Mouse (Mus musculus): ENCODE data around the gene Sort1. TPM values are rescaled to one million over a fixed set of nuclear protein-coding genes. Genes with fewer than 3 reads are reported as not detected.

Sort1 gene
- polyA plus RNA-seq, 1 experiment from 2014 or later = 19.4 TPM

- no peak overlapping the region for H3K27ac ChIP-seq (ENCODE audit: low read depth, low read length)
- H3K36me3 ChIP-seq (ENCODE audit: control insufficient read depth, insufficient read depth, low read length) = no peaks in the 10 kb centered on the region; the same call in 1 of the 2 replicates
- 64% methylated on average over 3 of the region's 3 CpGs for WGBS
- ATAC-seq (ENCODE audit: low read depth) = no peak
- no peaks in the 10 kb centered on the region for H3K27me3 ChIP-seq (ENCODE audit: control insufficient read depth, insufficient read depth, low read length)
- no peak overlapping the region for H3K9ac ChIP-seq (replicated peaks; ENCODE audit: low read depth, low read length)
- no peak overlapping the region for H3K4me2 ChIP-seq (ENCODE audit: low read depth, low read length)
- H3K9me3 ChIP-seq (ENCODE audit: control insufficient read depth, low read length) = no peaks in the 10 kb centered on the region
- no peak overlapping the region for H3K4me3 ChIP-seq (ENCODE audit: low read depth, low read length)
- peaks cover 6% of the 10 kb centered on the region for H3K4me1 ChIP-seq (ENCODE audit: control insufficient read depth, insufficient read depth, low read length)
Measured at GRCm38 (mm10) chr3:108306387-108306786, 22.5 kb downstream of the Sort1 start.

- Histone ChIP-seq H3K4me2 (ENCODE audit: low read depth, low read length) (no peak overlapping the region), H3K4me1 (ENCODE audit: control insufficient read depth, insufficient read depth, low read length) (peaks cover 6% of the 10 kb centered on the region), H3K27ac (ENCODE audit: low read depth, low read length) (no peak overlapping the region), H3K9me3 (ENCODE audit: control insufficient read depth, low read length) (no peaks in the 10 kb centered on the region), H3K9ac (replicated peaks; ENCODE audit: low read depth, low read length) (no peak overlapping the region), H3K36me3 (ENCODE audit: control insufficient read depth, insufficient read depth, low read length) (peaks cover 3% of the 10 kb centered on the region; the same call in 1 of the 2 replicates), H3K27me3 (ENCODE audit: control insufficient read depth, insufficient read depth, low read length) (no peaks in the 10 kb centered on the region), H3K4me3 (ENCODE audit: low read depth, low read length) (no peak overlapping the region)
- 45% methylated on average over 6 of the region's 6 CpGs for WGBS
- no peak for ATAC-seq (ENCODE audit: low read depth)
Measured at GRCm38 (mm10) chr3:108307485-108307884, 23.6 kb downstream of the Sort1 start.

GRCm38 (mm10) chr3:108310921-108311341, 27.0 kb downstream of the Sort1 start:
- Histone ChIP-seq H3K9me3 (ENCODE audit: control insufficient read depth, low read length) (no peaks in the 10 kb centered on the region), H3K27me3 (ENCODE audit: control insufficient read depth, insufficient read depth, low read length) (no peaks in the 10 kb centered on the region), H3K4me1 (ENCODE audit: control insufficient read depth, insufficient read depth, low read length) (peaks cover 6% of the 10 kb centered on the region), H3K27ac (ENCODE audit: low read depth, low read length) (no peak overlapping the region), H3K4me2 (ENCODE audit: low read depth, low read length) (no peak overlapping the region), H3K36me3 (ENCODE audit: control insufficient read depth, insufficient read depth, low read length) (peaks cover 3% of the 10 kb centered on the region; the same call in 1 of the 2 replicates), H3K4me3 (ENCODE audit: low read depth, low read length) (no peak overlapping the region), H3K9ac (replicated peaks; ENCODE audit: low read depth, low read length) (no peak overlapping the region)
- no peak for ATAC-seq (ENCODE audit: low read depth)

GRCm38 (mm10) chr3:108311688-108312087, 27.8 kb downstream of the Sort1 start:
- Histone ChIP-seq H3K4me2 (ENCODE audit: low read depth, low read length) (no peak overlapping the region), H3K27me3 (ENCODE audit: control insufficient read depth, insufficient read depth, low read length) (no peaks in the 10 kb centered on the region), H3K27ac (ENCODE audit: low read depth, low read length) (no peak overlapping the region), H3K9ac (replicated peaks; ENCODE audit: low read depth, low read length) (no peak overlapping the region), H3K9me3 (ENCODE audit: control insufficient read depth, low read length) (no peaks in the 10 kb centered on the region), H3K4me1 (ENCODE audit: control insufficient read depth, insufficient read depth, low read length) (peaks cover 6% of the 10 kb centered on the region; the same call in 1 of the 2 replicates), H3K4me3 (ENCODE audit: low read depth, low read length) (no peak overlapping the region), H3K36me3 (ENCODE audit: control insufficient read depth, insufficient read depth, low read length) (peaks cover 3% of the 10 kb centered on the region; the same call in 1 of the 2 replicates)
- 88% methylated on average over 4 of the region's 4 CpGs for WGBS
- ATAC-seq (ENCODE audit: low read depth) = no peak

GRCm38 (mm10) chr3:108312414-108312813, 28.5 kb downstream of the Sort1 start:
- no peaks in the 10 kb centered on the region for H3K9me3 ChIP-seq (ENCODE audit: control insufficient read depth, low read length)
- no peak overlapping the region for H3K4me3 ChIP-seq (ENCODE audit: low read depth, low read length)
- H3K27ac ChIP-seq (ENCODE audit: low read depth, low read length) = no peak overlapping the region
- no peak for ATAC-seq (ENCODE audit: low read depth)
- no peaks in the 10 kb centered on the region for H3K27me3 ChIP-seq (ENCODE audit: control insufficient read depth, insufficient read depth, low read length)
- no peak overlapping the region for H3K9ac ChIP-seq (replicated peaks; ENCODE audit: low read depth, low read length)
- peaks cover 3% of the 10 kb centered on the region; the same call in 1 of the 2 replicates for H3K4me1 ChIP-seq (ENCODE audit: control insufficient read depth, insufficient read depth, low read length)
- H3K36me3 ChIP-seq (ENCODE audit: control insufficient read depth, insufficient read depth, low read length) = peaks cover 3% of the 10 kb centered on the region; the same call in 1 of the 2 replicates
- H3K4me2 ChIP-seq (ENCODE audit: low read depth, low read length) = no peak overlapping the region

GRCm38 (mm10) chr3:108313138-108313537, 29.3 kb downstream of the Sort1 start:
- WGBS = 90% methylated on average over 4 of the region's 4 CpGs
- ATAC-seq (ENCODE audit: low read depth) = no peak
- H3K27me3 ChIP-seq (ENCODE audit: control insufficient read depth, insufficient read depth, low read length) = no peaks in the 10 kb centered on the region
- H3K9ac ChIP-seq (replicated peaks; ENCODE audit: low read depth, low read length) = no peak overlapping the region
- no peaks in the 10 kb centered on the region for H3K4me1 ChIP-seq (ENCODE audit: control insufficient read depth, insufficient read depth, low read length)
- H3K4me2 ChIP-seq (ENCODE audit: low read depth, low read length) = no peak overlapping the region
- H3K9me3 ChIP-seq (ENCODE audit: control insufficient read depth, low read length) = no peaks in the 10 kb centered on the region
- peaks cover 3% of the 10 kb centered on the region; the same call in 1 of the 2 replicates for H3K36me3 ChIP-seq (ENCODE audit: control insufficient read depth, insufficient read depth, low read length)
- H3K4me3 ChIP-seq (ENCODE audit: low read depth, low read length) = no peak overlapping the region
- no peak overlapping the region for H3K27ac ChIP-seq (ENCODE audit: low read depth, low read length)

- no peak overlapping the region for H3K27ac ChIP-seq (ENCODE audit: low read depth, low read length)
- 40% methylated on average over 8 of the region's 8 CpGs for WGBS
- no peak overlapping the region for H3K4me3 ChIP-seq (ENCODE audit: low read depth, low read length)
- H3K9me3 ChIP-seq (ENCODE audit: control insufficient read depth, low read length) = no peaks in the 10 kb centered on the region
- H3K36me3 ChIP-seq (ENCODE audit: control insufficient read depth, insufficient read depth, low read length) = peaks cover 3% of the 10 kb centered on the region; the same call in 1 of the 2 replicates
- H3K4me2 ChIP-seq (ENCODE audit: low read depth, low read length) = no peak overlapping the region
- H3K9ac ChIP-seq (replicated peaks; ENCODE audit: low read depth, low read length) = no peak overlapping the region
- no peak for ATAC-seq (ENCODE audit: low read depth)
- no peaks in the 10 kb centered on the region for H3K27me3 ChIP-seq (ENCODE audit: control insufficient read depth, insufficient read depth, low read length)
- H3K4me1 ChIP-seq (ENCODE audit: control insufficient read depth, insufficient read depth, low read length) = no peaks in the 10 kb centered on the region
Measured at GRCm38 (mm10) chr3:108314038-108314675, 30.3 kb downstream of the Sort1 start.

GRCm38 (mm10) chr3:108318517-108318916, 34.6 kb downstream of the Sort1 start:
- Histone ChIP-seq H3K4me1 (ENCODE audit: control insufficient read depth, insufficient read depth, low read length) (no peaks in the 10 kb centered on the region), H3K36me3 (ENCODE audit: control insufficient read depth, insufficient read depth, low read length) (no peaks in the 10 kb centered on the region), H3K27me3 (ENCODE audit: control insufficient read depth, insufficient read depth, low read length) (no peaks in the 10 kb centered on the region), H3K4me2 (ENCODE audit: low read depth, low read length) (no peak overlapping the region), H3K9me3 (ENCODE audit: control insufficient read depth, low read length) (no peaks in the 10 kb centered on the region), H3K9ac (replicated peaks; ENCODE audit: low read depth, low read length) (no peak overlapping the region), H3K27ac (ENCODE audit: low read depth, low read length) (no peak overlapping the region), H3K4me3 (ENCODE audit: low read depth, low read length) (no peak overlapping the region)
- WGBS = 69% methylated on average over 2 of the region's 2 CpGs
- ATAC-seq (ENCODE audit: low read depth) = no peak

GRCm38 (mm10) chr3:108321671-108322070, 37.8 kb downstream of the Sort1 start:
- H3K27ac ChIP-seq (ENCODE audit: low read depth, low read length) = no peak overlapping the region
- no peaks in the 10 kb centered on the region for H3K4me1 ChIP-seq (ENCODE audit: control insufficient read depth, insufficient read depth, low read length)
- H3K4me2 ChIP-seq (ENCODE audit: low read depth, low read length) = no peak overlapping the region
- no peaks in the 10 kb centered on the region for H3K27me3 ChIP-seq (ENCODE audit: control insufficient read depth, insufficient read depth, low read length)
- no peak overlapping the region for H3K9ac ChIP-seq (replicated peaks; ENCODE audit: low read depth, low read length)
- no peak overlapping the region for H3K4me3 ChIP-seq (ENCODE audit: low read depth, low read length)
- H3K9me3 ChIP-seq (ENCODE audit: control insufficient read depth, low read length) = no peaks in the 10 kb centered on the region
- 61% methylated on average over 4 of the region's 4 CpGs for WGBS
- no peak for ATAC-seq (ENCODE audit: low read depth)
- no peaks in the 10 kb centered on the region for H3K36me3 ChIP-seq (ENCODE audit: control insufficient read depth, insufficient read depth, low read length)
